Mouse (Mus musculus) forebrain, embryonic 16.5 days (tissue): ENCODE measurements around the gene Fsd1l. TPM values are rescaled to one million over a fixed set of nuclear protein-coding genes. Genes with fewer than 3 reads are reported as not detected.

Experiments
- ATAC-seq: fragments of 200-750 bp; cut with Nextera tagmentation; 2 replicates; pipeline ENCODE4 v1.8.0; 2017; ENCODE audit warnings: mild to moderate bottlenecking, moderate library complexity
- H3K27ac ChIP-seq: fragments of 300-500 bp; sonication (generic); 2 replicates; pipeline ENCODE4 v1.5.1; 2014; ENCODE audit warnings: low read length, control low read depth
- H3K27me3 ChIP-seq: fragments of 300-500 bp; sonication (generic); replicated peaks from 2 replicates; pipeline ENCODE4 v1.6.1; 2014; ENCODE audit warnings: low read length; ENCODE audit not compliant: control insufficient read depth, insufficient read depth
- H3K36me3 ChIP-seq: fragments of 300-500 bp; sonication (generic); 2 replicates; pipeline ENCODE4 v1.6.1; 2014; ENCODE audit not compliant: control insufficient read depth, insufficient read depth
- H3K4me1 ChIP-seq: fragments of 300-500 bp; sonication (generic); replicated peaks from 2 replicates; pipeline ENCODE4 v1.6.1; 2014; ENCODE audit warnings: low read length; ENCODE audit not compliant: control insufficient read depth, insufficient read depth
- H3K4me2 ChIP-seq: fragments of 300-500 bp; sonication (generic); 2 replicates; pipeline ENCODE4 v1.6.1; 2014; ENCODE audit warnings: mild to moderate bottlenecking, low read length, control low read depth
- H3K4me3 ChIP-seq: fragments of 300-500 bp; sonication (generic); replicated peaks from 2 replicates; pipeline ENCODE4 v1.5.1; 2014; ENCODE audit warnings: mild to moderate bottlenecking, low read length, control low read depth
- H3K9ac ChIP-seq: fragments of 300-500 bp; sonication (generic); replicated peaks from 2 replicates; pipeline ENCODE4 v1.6.1; 2014; ENCODE audit warnings: low read depth, low read length, control low read depth
- H3K9me3 ChIP-seq: fragments of 300-500 bp; sonication (generic); 2 replicates; pipeline ENCODE4 v1.6.1; 2016; ENCODE audit warnings: low read length; ENCODE audit not compliant: control insufficient read depth
- WGBS: fragments of 180-500 bp; shearing (Covaris S2); extraction: QIAGEN DNeasy Blood & Tissue Kit; methylation state at CpG from one replicate; pipeline ENCODE4 v1.1.7; 2014; 5-methylcytosine and 5-hydroxymethylcytosine counted together
- polyA plus RNA-seq: library from polyadenylated mRNA; unstranded; fragments of >200 nt; fragmentation: Nextera tagmentation; extraction: Ambion mirVana; gene quantifications from 2 replicates; pipeline ENCODE4 v1.2.1, GENCODE M21; 2015

The Fsd1l gene
- polyA plus RNA-seq, 1 experiment from 2014 or later, result 51.8 TPM

DNA sequence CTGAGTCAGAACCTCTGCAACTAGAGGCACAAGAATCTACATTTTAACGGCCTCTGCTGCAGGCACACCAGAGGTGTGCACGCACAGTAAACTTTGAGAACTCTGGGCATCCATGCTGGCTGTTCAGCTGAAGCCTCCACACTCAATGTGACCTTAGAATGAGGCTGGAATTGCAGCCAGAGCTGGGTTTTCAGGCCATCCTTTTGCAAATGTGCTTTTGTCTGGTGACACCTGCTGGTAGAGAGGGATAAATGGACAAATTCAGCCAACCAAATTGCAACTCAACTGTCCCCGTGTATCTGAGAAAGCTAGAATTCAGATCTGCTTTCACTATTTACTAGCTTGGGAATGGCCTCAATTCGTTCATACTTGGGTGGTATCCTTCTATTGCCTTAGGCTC, 37.1 kb upstream of the Fsd1l start:
- no peaks in the 10 kb centered on the region for H3K36me3 ChIP-seq
- ATAC-seq, result peak; percentile 58; the same call in 1 of the 2 replicates
- no peaks in the 10 kb centered on the region for H3K9me3 ChIP-seq

DNA sequence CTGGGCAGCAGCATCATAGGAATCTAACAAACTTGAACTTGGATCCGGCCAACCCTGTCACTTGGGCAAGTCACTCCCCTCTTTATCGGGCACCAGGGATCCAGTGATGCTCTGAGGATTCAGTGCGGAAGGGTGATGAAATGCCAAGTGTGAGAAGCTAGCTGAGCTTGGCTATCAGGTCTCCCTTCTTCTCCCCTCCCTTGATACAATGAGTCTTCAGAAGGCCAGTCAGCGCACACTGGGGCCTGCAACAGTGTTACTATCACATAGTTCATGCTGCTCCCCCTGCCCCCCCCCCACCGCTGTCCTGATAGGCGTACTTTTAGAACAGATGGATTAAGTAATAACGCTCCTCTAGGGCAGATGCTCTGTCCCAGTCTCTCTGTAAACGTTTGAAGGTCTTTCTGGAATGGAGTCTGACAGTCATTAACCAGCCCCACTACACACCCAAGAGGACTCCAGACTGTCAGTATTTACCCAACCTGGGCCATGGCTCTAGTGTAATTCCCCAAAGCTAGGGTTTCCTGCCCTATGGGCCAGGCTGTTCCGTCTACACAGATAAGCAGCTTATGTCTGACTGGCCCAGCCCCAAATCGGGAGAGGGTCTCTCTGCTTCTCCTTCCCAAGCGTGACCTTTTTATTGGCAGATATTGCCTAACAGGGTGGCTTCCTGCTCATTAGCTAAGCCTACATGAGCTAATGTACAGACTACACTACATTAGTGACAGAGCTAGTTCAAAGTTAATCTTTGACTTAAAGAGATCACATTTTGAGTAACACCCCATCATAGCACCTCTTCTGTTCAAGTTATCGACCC, 35.8 kb upstream of the Fsd1l start:
- no peaks in the 10 kb centered on the region for H3K36me3 ChIP-seq
- H3K9ac ChIP-seq, result no peak overlapping the region
- H3K4me3 ChIP-seq, result no peak overlapping the region
- ATAC-seq, result peak; percentile 26; the same call in 1 of the 2 replicates
- 67% methylated on average over 12 of the region's 12 CpGs for WGBS
- H3K4me1 ChIP-seq, result peaks cover 7% of the 10 kb centered on the region; the same call in 1 of the 2 replicates
- H3K4me2 ChIP-seq, result no peak overlapping the region
- H3K9me3 ChIP-seq, result no peaks in the 10 kb centered on the region
- H3K27me3 ChIP-seq, result no peaks in the 10 kb centered on the region
- no peak overlapping the region for H3K27ac ChIP-seq

More for the DNA sequence above, 37.1 kb upstream of the Fsd1l start:
- Histone ChIP-seq H3K9ac (no peak overlapping the region), H3K4me2 (no peak overlapping the region), H3K4me3 (no peak overlapping the region), H3K27me3 (no peaks in the 10 kb centered on the region), H3K4me1 (peaks cover 7% of the 10 kb centered on the region; the same call in 1 of the 2 replicates), H3K27ac (no peak overlapping the region)
- WGBS, result 29% methylated on average over 4 of the region's 4 CpGs

DNA sequence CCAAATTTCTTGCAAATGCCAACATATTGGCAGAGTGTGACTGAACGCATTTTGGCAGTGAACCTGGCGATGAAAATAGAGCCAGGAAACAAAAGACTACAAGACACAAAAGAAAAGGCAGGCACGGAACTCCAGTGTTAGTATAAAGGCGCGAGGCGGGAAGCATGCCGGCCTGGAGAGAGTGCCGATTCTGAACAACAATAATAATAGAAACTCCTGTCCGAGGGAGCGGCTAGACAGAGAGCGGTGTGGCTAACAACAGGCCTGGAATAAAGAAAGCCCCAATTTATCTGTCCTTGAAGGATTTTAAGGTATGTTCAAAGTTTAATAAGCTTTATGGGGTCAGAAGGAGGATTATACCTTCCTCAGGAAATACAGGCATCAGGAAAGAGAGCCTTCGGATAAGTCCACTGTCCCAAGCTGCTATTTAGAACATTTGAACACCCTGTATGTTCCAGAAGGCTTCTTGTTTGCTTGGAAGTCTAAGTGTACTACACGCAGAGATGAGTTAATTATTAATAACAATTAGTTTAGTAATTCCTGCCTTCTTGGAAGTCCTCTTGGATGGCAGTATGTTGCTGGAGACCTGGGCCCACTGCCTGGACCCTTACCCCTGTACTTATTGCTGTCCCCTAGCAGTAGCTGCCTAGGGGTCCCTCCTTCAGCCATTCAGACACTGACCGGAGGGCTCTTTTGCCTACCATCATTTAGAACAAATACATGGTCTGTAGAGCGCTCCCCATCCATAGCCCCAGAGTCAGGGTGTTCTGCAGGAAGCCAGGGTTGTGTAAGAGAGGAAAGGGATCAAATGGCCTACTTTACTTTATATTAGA, 35.0 kb upstream of the Fsd1l start:
- Histone ChIP-seq H3K9me3 (no peaks in the 10 kb centered on the region), H3K27ac (no peak overlapping the region), H3K4me3 (no peak overlapping the region), H3K36me3 (no peaks in the 10 kb centered on the region), H3K4me1 (peaks cover 7% of the 10 kb centered on the region; the same call in 1 of the 2 replicates), H3K4me2 (no peak overlapping the region), H3K27me3 (no peaks in the 10 kb centered on the region), H3K9ac (no peak overlapping the region)
- ATAC-seq, result no peak
- WGBS, result 37% methylated on average over 15 of the region's 15 CpGs

DNA sequence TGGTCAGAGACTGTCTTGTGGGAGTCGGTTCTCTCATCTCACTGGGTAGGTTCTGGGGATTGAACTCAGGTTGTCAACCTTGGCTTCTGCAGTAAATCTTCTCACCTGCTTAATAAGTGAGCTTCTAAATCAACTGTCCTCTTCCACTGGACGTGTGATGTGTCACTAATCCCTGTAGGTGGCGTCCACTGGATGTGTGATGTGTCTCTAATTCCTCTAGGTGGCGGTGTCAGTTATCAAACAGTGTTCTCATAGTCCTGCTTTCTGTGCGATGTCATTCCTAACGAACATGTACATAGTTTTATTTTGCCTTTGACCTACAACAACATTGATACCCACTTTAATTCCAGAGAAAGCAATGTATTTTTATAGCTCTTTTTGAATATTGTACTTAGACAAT, 30.8 kb upstream of the Fsd1l start:
- Histone ChIP-seq H3K27ac (no peak overlapping the region), H3K4me2 (no peak overlapping the region), H3K27me3 (no peaks in the 10 kb centered on the region), H3K9me3 (no peaks in the 10 kb centered on the region), H3K9ac (no peak overlapping the region), H3K36me3 (no peaks in the 10 kb centered on the region), H3K4me1 (peaks cover 3% of the 10 kb centered on the region; the same call in 1 of the 2 replicates), H3K4me3 (no peak overlapping the region)
- ATAC-seq, result no peak
- WGBS, result 39% methylated on average over 6 of the region's 6 CpGs

DNA sequence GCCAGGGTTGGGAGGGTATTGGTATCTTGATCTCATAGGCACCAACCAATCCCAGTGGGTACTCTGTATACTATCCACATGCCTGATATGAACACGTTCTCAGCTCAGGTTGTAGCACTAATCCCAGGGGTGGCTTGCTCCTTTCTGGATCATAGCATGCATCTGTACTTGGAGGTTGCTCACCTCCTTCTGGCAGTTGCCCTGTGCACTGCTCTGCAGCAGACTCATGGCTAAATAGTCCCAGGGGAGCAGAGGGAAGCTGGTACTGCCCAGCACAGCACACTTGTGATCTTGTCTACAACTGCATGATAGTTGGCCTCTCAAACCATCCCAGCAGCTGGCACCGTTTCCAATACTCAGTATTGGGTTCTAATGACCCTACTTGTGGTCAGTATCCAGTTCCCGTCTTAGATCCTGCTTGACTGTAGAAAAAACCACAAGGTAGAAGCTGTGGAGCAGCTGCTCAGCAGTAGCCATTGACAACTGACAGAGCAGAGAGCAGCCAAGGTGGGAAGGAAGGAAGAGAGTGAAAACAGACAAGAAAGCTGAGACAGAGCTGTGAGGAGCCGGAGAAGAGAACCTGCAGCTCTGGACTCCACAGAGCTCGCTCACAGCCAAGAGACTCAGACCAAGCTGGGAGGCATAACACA, 16.6 kb upstream of the Fsd1l start:
- Histone ChIP-seq H3K27me3 (no peaks in the 10 kb centered on the region), H3K36me3 (no peaks in the 10 kb centered on the region), H3K4me3 (no peak overlapping the region), H3K27ac (no peak overlapping the region), H3K4me2 (no peak overlapping the region), H3K9me3 (no peaks in the 10 kb centered on the region), H3K4me1 (no peaks in the 10 kb centered on the region), H3K9ac (no peak overlapping the region)
- WGBS, result 84% methylated on average over 5 of the region's 5 CpGs
- ATAC-seq, result no peak

DNA sequence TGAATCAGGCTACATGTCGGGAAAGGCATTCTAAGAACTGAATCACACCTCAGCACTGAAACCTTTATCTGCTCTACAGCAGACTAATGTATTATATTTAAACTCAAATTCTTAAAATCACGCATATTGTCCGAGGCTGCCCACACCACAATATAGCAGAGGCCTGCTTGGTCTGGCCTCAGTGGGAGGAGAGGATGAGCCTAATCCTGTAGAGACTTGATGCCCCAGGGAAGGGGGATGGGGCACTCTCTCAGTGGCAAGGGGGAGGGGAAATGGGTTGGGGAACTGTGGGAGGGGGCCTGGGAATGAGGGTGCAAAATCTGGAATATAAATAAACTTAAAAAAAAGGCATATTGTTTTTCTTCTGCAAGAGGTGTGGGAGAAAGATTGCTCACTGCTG, 13.3 kb upstream of the Fsd1l start:
- 44% methylated on average over 3 of the region's 3 CpGs for WGBS
- Histone ChIP-seq H3K27me3 (no peaks in the 10 kb centered on the region), H3K4me3 (no peak overlapping the region), H3K36me3 (no peaks in the 10 kb centered on the region), H3K4me2 (no peak overlapping the region), H3K4me1 (no peaks in the 10 kb centered on the region), H3K9me3 (no peaks in the 10 kb centered on the region), H3K27ac (no peak overlapping the region), H3K9ac (no peak overlapping the region)
- ATAC-seq, result no peak

DNA sequence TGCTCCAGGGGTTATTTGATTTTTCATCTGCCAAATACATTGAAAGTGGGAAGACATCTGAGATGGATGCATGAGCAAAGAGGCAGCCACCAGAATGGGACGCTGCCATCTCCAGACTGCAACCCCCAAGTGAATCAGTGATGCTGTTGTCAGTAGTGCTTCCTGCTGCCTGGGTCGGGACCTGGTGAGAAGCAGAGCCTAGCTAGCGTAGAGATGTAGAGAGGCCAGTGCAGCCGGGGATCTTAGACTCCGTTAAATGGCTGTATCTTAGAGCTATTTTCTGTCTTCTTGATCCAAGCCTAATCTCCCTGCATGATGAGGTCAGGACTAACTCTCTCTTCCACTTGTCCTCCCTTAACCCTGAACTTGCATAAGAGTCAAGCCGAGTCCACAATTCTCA, 11.2 kb upstream of the Fsd1l start:
- H3K4me3 ChIP-seq, result no peak overlapping the region
- no peaks in the 10 kb centered on the region for H3K9me3 ChIP-seq
- H3K4me2 ChIP-seq, result no peak overlapping the region
- ATAC-seq, result no peak
- no peak overlapping the region for H3K9ac ChIP-seq
- WGBS, result 86% methylated on average over 6 of the region's 6 CpGs
- H3K27ac ChIP-seq, result no peak overlapping the region
- H3K4me1 ChIP-seq, result peaks cover 8% of the 10 kb centered on the region
- no peaks in the 10 kb centered on the region for H3K36me3 ChIP-seq
- H3K27me3 ChIP-seq, result no peaks in the 10 kb centered on the region

DNA sequence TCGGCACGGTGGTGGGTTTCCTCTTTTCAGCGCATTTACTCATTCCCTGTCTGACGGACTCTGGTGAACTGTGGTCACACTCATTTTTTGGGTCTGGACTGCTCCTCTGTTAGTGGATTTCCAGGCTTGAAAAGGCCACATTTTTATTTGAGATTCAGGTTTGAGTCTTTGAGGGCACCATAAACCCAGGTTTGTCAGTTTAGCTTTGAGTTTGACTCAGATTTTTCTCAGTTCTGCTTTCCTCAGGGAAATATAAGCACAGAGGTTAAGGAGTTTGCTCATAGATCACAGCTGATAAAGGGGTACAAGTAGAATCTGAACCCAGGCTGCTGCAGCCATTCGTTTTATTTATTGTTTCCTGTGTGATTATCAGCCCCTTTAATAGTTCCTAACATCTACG, 10.2 kb upstream of the Fsd1l start:
- H3K9ac ChIP-seq, result no peak overlapping the region
- WGBS, result 82% methylated on average over 6 of the region's 6 CpGs
- peaks cover 10% of the 10 kb centered on the region for H3K4me1 ChIP-seq
- no peaks in the 10 kb centered on the region for H3K9me3 ChIP-seq
- no peak overlapping the region for H3K27ac ChIP-seq
- H3K36me3 ChIP-seq, result no peaks in the 10 kb centered on the region
- ATAC-seq, result no peak
- no peak overlapping the region for H3K4me3 ChIP-seq
- no peak overlapping the region for H3K4me2 ChIP-seq
- H3K27me3 ChIP-seq, result no peaks in the 10 kb centered on the region

DNA sequence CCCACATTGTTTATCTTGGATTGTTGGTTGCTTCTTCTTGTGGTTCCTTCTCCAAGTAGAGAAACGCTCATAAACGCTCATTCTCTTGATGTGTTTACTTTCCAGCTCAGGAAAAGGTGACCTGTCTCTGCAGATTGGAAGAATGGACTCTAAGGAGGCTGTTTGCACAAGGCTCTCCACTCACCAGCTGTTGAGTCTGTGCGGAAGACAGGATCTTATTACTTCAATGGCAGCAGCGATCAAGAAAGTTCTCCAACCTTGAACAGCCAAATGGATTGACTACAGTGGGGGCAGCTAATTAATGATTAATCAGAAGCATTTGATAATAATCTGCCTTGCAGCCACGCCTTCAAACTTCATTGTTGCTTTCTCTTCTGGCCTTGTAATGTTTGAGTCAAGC, 9.8 kb upstream of the Fsd1l start:
- Histone ChIP-seq H3K4me1 (peaks cover 10% of the 10 kb centered on the region), H3K36me3 (no peaks in the 10 kb centered on the region), H3K27ac (no peak overlapping the region), H3K9me3 (no peaks in the 10 kb centered on the region), H3K4me3 (no peak overlapping the region), H3K9ac (no peak overlapping the region), H3K27me3 (no peaks in the 10 kb centered on the region), H3K4me2 (no peak overlapping the region)
- ATAC-seq, result no peak
- WGBS, result 89% methylated on average over 5 of the region's 5 CpGs
